Mouse (Mus musculus) lung, postnatal 10 days (tissue): ENCODE data around the gene Utp14b.

Experiments
- DNase-seq: peaks from one replicate; pipeline ENCODE4 v3.0.0; 2021

The Utp14b gene

DNA sequence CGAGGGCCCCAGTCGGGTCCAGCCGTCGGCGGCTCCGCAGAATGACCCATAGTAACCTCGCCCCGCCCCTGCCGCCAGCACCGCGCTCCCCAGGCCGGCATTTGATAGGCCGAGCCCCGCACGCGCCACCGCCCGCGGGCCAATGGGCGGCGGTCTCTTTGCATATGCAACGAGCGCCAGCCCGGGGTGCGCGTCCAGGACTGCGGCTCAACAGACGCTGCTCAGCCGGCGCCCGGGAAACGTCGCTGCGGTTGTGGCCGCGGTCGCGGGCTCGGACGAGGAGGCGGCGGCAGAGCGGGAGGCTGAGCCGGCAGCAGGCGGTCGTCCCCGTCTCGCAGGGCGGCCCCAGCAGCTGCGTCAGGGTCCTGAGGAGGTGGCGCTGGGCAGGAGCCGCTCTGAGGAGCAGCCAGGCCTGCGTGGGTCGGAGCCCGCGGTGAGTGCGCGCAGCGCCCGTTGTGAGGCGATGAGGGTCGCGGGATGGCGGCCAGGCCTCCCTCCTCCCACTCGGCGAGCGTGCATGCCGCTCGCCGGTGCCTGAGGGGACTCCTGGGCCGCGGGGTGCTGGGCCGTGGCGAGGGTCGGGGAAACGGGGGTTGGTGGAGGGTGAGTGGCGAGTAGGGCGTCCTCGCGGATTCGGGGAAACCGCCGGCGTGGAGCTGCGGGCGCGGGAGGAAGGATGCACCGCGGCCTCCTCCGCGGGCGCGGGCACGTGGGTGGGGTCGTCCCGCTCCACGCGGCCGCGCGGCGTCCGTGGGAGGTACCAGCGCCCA, at the start of gene Utp14b, which contains the start of gene Acsl3:
Utp14b (plus strand) TSS at position 368 of the 770 bp plus-strand sequence.
Acsl3 (plus strand) TSS at position 155 of the 770 bp plus-strand sequence.
- DNase-seq: peak; percentile 98

DNA sequence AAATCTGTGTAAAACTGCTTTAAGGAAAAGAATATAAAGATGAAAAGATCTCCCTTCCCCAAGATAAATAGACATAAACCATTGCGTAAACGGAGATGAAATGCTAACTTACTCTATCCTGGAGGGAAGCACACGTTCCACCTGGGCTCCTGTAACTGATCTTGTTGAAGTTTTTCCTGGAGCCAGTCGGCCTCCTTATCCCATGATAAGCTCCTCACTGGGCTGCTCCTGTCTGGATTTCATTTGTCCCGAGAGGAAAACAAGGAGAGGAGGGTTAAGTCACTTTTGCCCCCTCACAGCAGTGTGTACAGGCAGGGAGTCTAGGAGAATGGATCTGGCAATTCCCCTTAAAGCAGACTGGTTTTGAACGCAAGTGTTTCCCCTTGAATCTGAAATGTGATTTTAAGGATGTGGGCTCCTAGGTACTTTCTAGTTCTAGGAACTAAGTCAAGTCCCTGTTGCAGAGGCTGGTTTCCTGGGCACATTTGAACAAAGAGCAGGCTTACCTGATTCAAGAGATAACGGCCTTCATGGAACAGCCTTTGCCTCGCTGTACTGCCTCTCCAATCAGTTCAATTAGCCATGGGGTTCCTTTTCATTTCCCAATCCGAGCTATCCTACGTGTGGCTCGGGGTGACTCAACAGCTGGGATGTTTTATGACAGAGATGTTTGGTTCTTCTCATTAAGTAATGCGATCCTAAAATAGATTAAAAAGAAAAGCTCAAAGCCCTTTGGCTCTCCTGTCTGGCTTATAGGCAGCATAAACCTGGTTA, 48.5 kb upstream of the Utp14b start:
- DNase-seq: no peak

DNA sequence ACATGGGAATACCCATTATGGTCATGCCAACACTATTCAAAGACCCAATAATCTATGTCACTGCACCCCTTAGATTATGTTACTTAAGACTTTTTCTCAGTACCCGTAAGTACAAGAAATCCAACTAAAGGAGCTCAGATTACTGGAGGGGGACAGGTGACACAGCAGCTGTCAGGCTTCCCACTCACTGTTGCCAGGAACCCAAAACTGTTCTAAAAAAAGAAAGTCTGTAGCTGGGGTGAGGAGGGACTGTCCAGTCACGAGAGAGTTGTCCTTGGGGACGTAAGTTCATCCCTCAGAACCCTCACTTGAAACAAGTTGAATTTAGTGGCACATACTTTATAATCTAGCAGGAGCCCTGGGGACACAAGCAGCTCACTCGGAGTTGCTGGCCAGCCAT, 46.8 kb upstream of the Utp14b start:
- no peak for DNase-seq

DNA sequence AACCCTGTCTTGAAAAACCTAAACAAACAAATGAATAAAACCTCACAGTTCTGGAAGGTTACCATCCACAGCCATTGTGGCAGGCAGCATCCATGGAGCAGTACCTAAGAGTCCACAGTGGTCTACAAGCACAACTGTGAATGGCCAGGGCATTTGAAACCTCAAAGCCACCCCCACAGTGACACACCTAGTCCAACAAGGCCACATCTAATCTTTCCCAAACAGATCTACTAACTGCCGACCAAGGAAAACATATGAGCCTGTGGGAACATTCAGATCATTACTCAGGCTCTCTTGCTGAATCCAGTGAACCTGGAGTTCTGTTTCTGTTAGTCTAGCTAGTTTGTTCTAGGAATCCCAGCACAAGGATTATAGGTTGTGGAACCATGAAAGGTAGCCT, 44.9 kb upstream of the Utp14b start:
- no peak for DNase-seq

DNA sequence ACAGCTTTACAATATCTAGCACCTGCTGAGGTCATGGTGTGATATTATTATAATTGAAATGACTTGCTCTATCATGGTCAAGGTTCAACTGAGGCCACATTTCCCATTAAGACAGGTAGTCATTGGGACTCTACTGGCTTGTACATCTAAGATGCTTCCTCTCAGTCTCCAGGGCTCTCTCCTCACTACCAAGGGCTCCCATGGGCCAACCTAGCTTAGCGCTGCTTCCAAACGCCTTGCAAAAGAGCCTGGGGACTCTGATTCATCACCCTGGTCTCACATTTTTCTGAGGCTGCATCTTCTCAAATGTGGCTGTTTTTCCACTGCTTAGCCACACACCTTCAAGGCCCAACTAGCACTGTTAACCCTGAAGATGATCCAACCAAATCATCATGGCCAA, 33.5 kb upstream of the Utp14b start:
- no peak for DNase-seq

DNA sequence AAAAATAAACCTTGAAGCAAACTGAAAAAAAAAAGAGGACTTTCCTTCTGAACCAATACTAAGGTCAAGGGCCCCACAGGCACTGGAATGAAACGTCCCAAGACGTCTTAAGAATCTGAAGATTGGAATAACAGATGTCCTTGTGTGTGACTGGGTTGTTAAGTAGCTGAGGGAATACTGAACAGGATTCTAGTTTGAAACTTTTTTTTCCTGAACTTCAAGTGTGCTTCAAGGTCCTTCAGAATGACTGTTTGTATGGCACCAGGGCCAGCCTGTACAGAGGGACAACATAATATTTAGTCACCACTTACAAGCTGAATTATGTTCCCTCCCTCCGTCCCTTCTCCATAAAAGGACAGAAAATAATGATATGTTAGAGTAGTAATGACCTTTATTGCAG, 23.4 kb upstream of the Utp14b start:
- DNase-seq: no peak

DNA sequence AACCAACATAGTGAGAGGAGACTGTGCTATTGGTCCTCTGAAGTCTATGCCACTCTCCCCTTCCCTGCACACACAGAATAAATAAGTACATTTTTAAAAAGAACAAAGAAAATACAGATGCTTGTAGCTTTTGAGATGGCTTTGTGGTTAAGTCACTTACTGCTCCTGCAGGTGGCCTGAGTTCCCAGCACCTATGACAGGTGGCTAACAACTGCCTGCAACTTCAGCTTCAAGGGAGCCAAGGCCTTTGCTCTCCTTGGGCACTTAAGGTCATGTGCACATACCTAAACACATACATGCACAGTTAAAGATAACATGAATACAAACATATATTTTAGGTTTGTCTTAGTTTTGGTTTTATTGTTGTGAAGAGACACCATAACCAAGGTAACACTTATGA, 17.0 kb upstream of the Utp14b start:
- DNase-seq: no peak

DNA sequence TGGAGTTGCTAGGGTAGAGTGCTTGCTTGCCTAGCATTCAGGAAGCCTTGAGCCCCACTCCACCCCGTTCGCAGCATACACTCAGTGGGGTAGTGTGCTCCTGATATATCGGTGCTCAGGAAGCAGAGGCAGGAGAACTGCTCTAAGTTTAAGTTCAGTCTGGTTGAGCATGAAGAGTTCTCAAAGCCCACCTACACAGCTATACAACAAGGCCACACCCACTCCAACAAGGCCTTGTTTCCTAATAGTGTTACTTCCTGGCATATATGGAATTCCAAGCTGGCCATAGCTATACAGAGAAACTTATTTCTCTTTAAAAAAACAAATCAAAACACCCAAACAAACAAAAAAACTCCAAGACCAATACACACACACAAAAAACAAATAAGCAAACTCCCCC, 16.0 kb upstream of the Utp14b start:
- no peak for DNase-seq

DNA sequence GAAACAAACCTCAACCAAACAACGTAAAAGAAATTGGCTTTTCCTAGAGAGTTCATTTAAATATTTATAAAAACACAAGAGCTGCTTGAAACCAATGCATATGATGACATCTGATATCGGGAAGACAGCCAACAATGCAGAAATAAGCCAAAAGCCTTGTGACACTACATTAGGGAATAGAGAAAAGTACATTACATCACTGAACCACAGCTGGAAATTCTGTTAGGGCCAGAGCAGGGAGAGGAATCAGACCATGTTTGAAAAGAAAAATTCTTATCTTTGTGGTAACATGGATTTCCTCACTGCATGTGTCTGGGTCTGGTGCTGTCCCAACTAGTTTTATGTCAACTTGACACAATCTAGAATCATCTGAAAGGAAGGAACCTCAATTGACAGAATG, 15.6 kb upstream of the Utp14b start:
- DNase-seq: no peak

DNA sequence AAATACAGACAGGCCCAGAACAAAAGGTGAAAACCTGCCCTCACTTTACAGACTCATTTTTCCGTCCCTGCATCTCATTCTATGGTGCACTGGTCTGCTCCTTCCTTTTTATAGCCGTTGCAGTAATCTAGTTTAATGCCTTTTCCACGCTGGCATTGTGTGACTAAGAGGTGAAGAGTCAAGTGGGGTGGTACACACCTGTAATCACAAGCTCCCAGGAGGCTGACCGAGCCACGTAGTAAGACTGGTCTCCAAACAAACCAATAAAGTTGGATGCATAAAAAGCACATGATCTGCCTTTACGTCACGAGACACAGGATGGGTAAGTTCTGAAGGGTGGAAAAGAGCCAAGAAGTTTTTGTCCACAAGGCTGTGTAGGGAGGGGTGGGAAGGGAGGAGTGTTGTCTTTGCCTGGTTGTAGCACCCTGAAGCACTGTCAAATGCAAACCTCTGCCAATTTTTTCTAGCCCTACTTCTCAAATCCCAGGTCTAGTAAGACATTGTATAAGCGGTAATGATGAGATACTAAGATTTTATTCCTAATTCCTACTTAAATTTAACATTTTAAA, 10.4 kb upstream of the Utp14b start:
- no peak for DNase-seq

DNA sequence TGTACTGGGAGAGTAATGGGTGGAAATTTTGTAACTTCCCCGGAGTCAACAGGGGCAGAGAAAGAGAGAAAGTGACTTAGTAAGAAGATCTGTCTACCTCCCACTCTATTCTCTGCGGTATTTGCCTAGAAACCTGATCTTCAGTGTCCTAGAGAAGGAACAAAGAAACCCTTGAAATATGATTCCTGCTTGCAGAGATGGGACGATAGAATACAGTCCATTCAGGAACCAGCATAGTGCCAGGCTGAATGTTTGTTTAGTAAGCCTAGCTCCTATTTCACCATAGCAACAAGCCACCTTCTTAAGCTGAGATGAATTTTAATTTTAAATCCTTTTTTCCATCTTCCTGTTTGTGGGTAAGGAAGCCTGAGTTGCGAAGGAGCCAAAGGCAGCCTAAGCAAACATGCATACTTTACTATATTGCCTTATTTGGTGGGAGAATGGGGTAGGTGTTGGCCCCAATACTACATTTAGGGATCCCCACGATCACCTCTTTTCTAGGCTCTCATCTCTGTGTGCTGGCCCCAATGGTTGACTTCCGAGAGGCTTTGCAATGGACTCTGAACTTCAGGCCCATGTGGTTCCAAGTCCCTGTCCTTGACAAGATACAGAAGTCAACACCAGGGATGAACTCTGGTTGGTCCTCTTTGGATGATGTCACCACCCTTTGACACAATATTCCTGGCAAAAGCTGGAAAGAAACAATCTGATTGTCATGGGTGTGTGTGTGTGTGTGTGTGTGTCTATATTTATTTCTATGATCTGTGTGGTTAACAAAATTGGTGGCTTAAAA, 8.4 kb upstream of the Utp14b start:
- no peak for DNase-seq

DNA sequence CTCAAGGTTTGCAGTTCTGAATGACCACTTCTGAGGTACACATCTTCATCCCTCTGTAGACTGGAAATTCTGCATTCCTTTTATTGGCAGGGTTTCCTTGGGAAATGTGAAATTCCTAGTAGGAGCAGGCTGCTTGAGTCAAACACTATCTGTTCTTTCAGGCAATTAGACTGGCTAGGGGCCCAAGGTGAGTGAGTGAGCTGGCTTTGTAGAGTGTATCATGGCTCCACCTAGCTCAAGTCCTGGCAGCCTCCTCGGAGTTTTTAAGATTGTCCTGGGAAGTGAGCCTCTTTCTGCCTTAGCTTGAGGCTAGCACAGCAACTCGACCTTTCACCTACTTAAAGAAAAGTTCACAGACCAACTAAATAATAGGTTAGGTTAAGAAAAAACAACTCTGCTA, 1.4 kb upstream of the Utp14b start:
- peak; percentile 54 for DNase-seq

DNA sequence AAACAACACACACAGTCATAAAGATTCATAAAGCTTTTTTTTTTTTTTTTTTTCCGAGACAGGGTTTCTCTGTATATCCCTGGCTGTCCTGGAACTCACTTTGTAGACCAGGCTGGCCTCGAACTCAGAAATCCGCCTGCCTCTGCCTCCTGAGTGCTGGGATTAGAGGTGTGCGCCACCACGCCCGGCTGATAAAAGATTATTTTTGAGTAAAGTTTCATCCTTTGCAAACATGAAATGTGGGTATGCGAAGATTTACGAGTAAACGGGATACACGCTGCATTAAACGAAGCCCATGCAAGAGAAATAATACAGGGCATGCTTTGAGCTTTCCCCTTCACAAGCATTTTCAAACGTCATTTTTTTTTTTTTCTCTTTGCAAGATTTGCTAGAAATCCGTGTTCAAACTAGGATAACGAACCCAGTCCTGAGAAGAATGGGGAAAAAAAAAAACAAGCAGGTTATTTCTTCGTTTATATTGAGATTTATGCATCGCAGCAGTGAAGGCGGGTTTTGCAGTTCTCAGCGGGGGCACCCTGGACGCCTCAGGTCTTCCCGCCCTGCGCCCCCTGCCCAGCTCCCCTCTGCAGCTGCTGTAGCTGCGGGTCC, 713 bp upstream of the Utp14b start:
- no peak for DNase-seq

DNA sequence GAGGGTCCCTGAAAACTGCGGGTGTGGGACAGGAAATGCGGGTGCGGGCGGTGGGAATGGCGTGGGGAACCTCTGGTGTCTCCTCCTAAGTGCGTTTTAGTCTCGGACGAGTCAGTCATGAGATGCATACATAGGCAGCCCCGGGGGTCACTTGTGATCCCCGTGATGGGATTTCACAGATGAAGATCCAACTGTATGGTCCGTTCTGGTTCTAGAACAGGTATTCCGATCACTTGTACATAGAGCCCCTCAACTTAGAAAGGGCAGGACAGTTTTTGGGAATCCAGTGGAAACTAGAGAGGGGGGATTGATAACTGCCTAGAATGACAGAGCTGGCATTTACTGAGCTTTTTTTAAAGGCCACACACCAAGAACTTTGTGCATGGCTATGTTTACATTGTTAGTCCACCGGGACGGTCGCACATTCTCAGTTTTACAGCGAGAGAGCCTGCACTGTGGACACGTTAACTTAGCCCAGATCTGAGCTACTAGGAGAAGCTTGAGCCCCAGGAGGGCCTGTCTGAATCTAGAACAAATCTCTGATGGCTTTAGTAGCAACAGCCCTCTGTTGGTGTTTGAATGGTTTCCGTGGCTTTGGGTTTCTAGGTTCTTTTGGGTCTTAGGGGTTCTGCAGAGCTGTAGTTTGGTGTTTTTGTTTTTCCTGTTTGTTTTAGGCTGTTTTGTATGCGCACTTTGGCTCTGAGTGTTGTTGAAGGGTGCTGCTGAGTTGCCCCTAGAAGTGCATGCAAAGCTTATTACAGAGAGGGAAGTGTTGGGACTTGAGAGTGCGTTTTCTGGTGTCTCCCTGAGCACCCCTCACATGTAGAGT, 817 bp downstream of the Utp14b start:
- DNase-seq: peak; percentile 6

DNA sequence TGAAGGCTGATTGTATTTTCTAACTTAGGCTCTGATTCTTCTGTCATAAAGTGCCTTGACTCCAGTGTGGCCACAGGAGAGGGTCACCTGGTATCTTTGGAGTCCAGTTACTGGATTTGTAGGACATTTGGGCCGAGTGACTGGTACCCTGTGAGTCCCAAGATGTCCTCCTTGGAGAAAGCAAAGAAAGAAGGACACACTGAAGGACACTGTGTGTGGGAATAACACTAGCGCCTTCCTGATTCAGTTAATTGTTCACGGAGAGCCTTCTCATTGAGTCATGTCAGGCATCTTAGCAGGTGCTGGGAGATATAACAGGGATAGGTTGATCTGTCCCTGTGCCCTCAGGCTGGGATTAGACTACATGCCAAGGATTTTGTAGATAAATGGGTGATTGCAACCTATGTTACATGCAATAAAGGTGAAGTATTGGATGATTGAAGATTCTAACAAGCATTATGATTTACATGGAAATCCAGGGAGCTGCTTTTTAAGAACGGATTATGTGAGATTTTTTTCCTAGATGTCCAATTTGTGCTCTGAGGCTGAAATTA, 1.5 kb downstream of the Utp14b start:
- no peak for DNase-seq

DNA sequence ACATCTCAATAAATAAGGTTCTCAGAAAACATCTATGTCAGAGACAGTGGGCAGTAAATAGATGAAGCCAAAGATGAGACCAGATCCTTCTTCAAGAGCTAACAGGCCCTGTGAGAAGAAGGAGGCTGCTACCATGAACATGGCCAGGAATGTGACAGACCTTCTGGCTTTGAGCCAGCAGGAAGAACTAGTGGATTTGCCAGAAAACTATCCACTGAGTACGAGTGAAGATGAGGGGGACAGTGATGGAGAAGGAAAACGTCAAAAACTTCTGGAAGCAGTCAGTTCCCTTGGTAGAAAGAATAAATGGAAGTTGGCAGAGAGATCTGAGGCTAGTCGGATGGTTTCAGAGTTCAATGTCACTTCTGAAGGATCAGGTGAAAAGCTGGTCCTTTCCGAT, 6.5 kb downstream of the Utp14b start:
- DNase-seq: peak; percentile 15

DNA sequence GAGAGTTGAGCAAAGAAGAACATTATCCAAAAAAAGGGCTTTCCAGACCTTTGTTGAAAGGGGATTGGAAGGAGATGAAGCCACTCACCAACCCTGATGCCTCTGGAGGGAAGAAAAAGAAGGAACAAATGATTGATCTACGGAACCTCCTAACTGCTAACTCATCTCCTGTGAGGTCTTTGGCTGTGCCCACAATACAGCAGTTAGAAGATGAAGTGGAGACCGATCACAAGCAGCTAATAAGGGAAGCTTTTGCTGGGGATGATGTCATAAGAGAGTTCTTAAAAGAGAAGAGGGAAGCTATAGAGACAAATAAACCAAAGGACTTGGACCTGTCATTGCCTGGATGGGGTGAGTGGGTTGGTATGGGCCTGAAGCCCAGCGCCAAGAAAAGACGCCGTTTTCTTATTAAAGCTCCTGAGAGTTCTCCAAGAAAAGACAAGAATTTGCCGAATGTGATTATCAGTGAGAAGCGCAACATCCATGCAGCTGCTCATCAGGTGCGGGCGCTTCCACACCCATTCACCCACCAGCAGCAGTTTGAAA, 8.2 kb downstream of the Utp14b start:
- no peak for DNase-seq

DNA sequence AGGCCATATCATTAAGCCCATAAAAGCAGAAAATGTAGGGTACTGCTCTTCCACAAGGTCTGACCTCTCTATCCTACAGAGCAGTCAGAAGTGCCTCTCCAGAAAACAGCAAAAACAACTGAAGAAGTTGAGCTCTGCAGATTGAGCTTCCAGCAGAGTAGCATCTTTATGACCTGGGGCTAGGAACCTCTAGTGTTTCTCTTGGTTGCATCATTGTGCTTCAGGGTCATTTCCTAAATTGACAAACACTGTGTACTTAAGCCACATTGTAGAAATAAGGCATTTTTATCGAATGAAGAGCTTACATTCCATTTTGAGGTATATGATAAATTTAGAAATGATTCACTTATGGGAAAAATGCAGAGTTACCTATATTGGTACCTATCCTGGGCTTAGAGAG, 8.7 kb downstream of the Utp14b start:
- DNase-seq: no peak

DNA sequence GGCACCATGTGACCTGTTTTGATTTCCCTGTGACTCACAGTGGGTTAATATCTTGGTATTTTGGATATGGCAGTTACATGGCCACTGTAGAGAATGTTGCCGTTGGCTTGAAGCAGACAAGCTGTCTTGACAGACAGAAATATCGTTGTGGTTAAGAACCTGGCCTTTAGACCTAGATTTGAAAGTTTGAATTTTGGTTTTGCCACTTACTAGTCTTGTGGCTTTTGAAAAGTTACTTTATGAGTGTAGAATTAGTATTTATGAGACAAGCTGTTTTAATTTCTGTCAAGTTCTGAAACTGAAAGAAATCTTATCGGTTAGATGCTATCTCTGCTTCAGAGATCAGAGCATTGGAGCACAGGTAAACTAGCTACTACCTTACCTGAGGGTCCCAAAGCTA, 24.5 kb downstream of the Utp14b start:
- no peak for DNase-seq

DNA sequence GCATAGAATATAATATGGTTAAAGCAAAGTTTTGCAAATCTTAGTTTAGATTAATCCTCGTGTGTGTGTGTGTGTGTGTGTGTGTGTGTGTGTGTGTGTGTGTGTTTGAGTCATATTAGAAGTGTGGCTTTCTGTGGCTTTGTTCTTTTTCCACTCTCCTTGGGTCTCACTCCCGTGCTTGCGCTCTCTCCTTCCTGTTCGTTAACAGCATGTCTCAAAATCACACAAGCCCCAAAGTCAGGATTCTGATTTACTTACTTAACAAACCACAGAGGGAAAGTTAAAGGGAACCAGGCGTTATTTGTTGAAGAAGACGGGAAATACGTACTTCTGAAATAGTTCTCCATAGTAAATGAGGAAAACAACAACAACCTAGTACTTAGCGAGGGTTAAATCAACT, 26.3 kb downstream of the Utp14b start:
- no peak for DNase-seq

DNA sequence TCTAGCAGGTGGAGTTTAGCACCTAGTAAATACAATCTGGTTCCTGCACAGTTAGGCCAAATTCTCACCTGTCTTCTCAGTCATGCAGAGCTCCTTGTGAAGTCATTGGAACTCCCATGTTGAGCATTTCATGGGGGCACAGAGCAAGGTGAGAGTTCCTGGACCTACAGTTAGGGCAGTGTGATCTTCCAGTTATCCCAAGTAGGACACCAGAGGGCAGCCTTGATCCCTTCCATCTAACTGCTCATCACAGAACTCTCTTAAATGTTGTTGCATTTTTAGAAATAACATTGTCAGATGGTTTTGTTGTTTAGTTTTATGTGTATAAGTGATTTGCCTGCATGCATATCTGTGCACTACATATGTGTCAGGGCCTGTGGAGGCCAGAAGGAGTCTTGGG, 29.0 kb downstream of the Utp14b start:
- DNase-seq: peak; percentile 33
